Mouse (Mus musculus): ENCODE measurements around the gene Il15. TPM values are rescaled to one million over a fixed set of nuclear protein-coding genes. Genes with fewer than 3 reads are reported as not detected.

Il15 gene
- polyA plus RNA-seq, 1 experiment from 2014 or later = 2.2 TPM

GRCm38 (mm10) chr8:82388356-82388902, 14.6 kb downstream of the Il15 start:
- Histone ChIP-seq H3K9me3 (no peaks in the 10 kb centered on the region), H3K4me1 (no peaks in the 10 kb centered on the region), H3K27me3 (ENCODE audit: poor library complexity, severe bottlenecking) (no peaks in the 10 kb centered on the region), H3K4me3 (no peak overlapping the region), H3K27ac (no peak overlapping the region), H3K36me3 (replicated peaks) (no peaks in the 10 kb centered on the region)
- 93% methylated on average over 1 of the region's 1 CpGs for WGBS
- DNase-seq (ENCODE audit: extremely low spot score, low spot score) = no peak

- H3K27ac ChIP-seq = no peak overlapping the region
- no peak overlapping the region for H3K4me3 ChIP-seq
- H3K36me3 ChIP-seq (replicated peaks) = no peaks in the 10 kb centered on the region
- H3K9me3 ChIP-seq = no peaks in the 10 kb centered on the region
- no peak for DNase-seq (ENCODE audit: extremely low spot score, low spot score)
- H3K27me3 ChIP-seq (ENCODE audit: poor library complexity, severe bottlenecking) = no peaks in the 10 kb centered on the region
- WGBS = 85% methylated on average over 1 of the region's 1 CpGs
- H3K4me1 ChIP-seq = no peaks in the 10 kb centered on the region
These were observed 15.4 kb downstream of the Il15 start for GRCm38 (mm10) chr8:82387614-82388013.

GRCm38 (mm10) chr8:82385867-82386266, 17.2 kb downstream of the Il15 start:
- H3K36me3 ChIP-seq (replicated peaks) = no peaks in the 10 kb centered on the region
- no peaks in the 10 kb centered on the region for H3K9me3 ChIP-seq
- no peaks in the 10 kb centered on the region for H3K4me1 ChIP-seq
- H3K27me3 ChIP-seq (ENCODE audit: poor library complexity, severe bottlenecking) = no peaks in the 10 kb centered on the region
- H3K27ac ChIP-seq = no peak overlapping the region
- DNase-seq (ENCODE audit: extremely low spot score, low spot score) = no peak
- H3K4me3 ChIP-seq = no peak overlapping the region

GRCm38 (mm10) chr8:82384458-82385234, 18.4 kb downstream of the Il15 start:
- no peak overlapping the region for H3K27ac ChIP-seq
- WGBS = 89% methylated on average over 11 of the region's 11 CpGs

GRCm38 (mm10) chr8:82383346-82383745, 19.7 kb downstream of the Il15 start:
- no peaks in the 10 kb centered on the region for H3K27me3 ChIP-seq (ENCODE audit: poor library complexity, severe bottlenecking)
- no peaks in the 10 kb centered on the region for H3K9me3 ChIP-seq
- no peak overlapping the region for H3K27ac ChIP-seq
- WGBS = 93% methylated on average over 3 of the region's 3 CpGs
- H3K4me3 ChIP-seq = no peak overlapping the region
- H3K36me3 ChIP-seq (replicated peaks) = no peaks in the 10 kb centered on the region
- DNase-seq (ENCODE audit: extremely low spot score, low spot score) = no peak
- no peaks in the 10 kb centered on the region for H3K4me1 ChIP-seq

More at GRCm38 (mm10) chr8:82384458-82385234, 18.4 kb downstream of the Il15 start:
- H3K36me3 ChIP-seq (replicated peaks) = no peaks in the 10 kb centered on the region
- DNase-seq (ENCODE audit: extremely low spot score, low spot score) = no peak
- no peaks in the 10 kb centered on the region for H3K9me3 ChIP-seq
- no peaks in the 10 kb centered on the region for H3K4me1 ChIP-seq
- no peak overlapping the region for H3K4me3 ChIP-seq
- H3K27me3 ChIP-seq (ENCODE audit: poor library complexity, severe bottlenecking) = no peaks in the 10 kb centered on the region

- Histone ChIP-seq H3K27me3 (ENCODE audit: poor library complexity, severe bottlenecking) (no peaks in the 10 kb centered on the region), H3K4me1 (no peaks in the 10 kb centered on the region), H3K9me3 (no peaks in the 10 kb centered on the region), H3K27ac (no peak overlapping the region), H3K36me3 (replicated peaks) (no peaks in the 10 kb centered on the region), H3K4me3 (no peak overlapping the region)
- 59% methylated on average over 2 of the region's 2 CpGs for WGBS
- DNase-seq (ENCODE audit: extremely low spot score, low spot score) = no peak
These were observed 20.7 kb downstream of the Il15 start for GRCm38 (mm10) chr8:82382316-82382715.

- WGBS = 93% methylated on average over 4 of the region's 4 CpGs
These were observed 28.6 kb downstream of the Il15 start for GRCm38 (mm10) chr8:82374470-82374869.

GRCm38 (mm10) chr8:82372846-82373245, 30.2 kb downstream of the Il15 start:
- Histone ChIP-seq H3K36me3 (replicated peaks) (no peaks in the 10 kb centered on the region), H3K27ac (no peak overlapping the region), H3K4me1 (no peaks in the 10 kb centered on the region), H3K9me3 (no peaks in the 10 kb centered on the region), H3K27me3 (ENCODE audit: poor library complexity, severe bottlenecking) (no peaks in the 10 kb centered on the region), H3K4me3 (no peak overlapping the region)
- WGBS = 92% methylated on average over 6 of the region's 6 CpGs
- no peak for DNase-seq (ENCODE audit: extremely low spot score, low spot score)

More at GRCm38 (mm10) chr8:82374470-82374869, 28.6 kb downstream of the Il15 start:
- Histone ChIP-seq H3K4me1 (no peaks in the 10 kb centered on the region), H3K4me3 (no peak overlapping the region), H3K36me3 (replicated peaks) (no peaks in the 10 kb centered on the region), H3K9me3 (no peaks in the 10 kb centered on the region), H3K27me3 (ENCODE audit: poor library complexity, severe bottlenecking) (no peaks in the 10 kb centered on the region), H3K27ac (no peak overlapping the region)
- DNase-seq (ENCODE audit: extremely low spot score, low spot score) = no peak

GRCm38 (mm10) chr8:82370657-82371056, 32.4 kb downstream of the Il15 start:
- H3K27me3 ChIP-seq (ENCODE audit: poor library complexity, severe bottlenecking) = no peaks in the 10 kb centered on the region
- no peaks in the 10 kb centered on the region for H3K9me3 ChIP-seq
- no peaks in the 10 kb centered on the region for H3K4me1 ChIP-seq
- no peak overlapping the region for H3K4me3 ChIP-seq
- no peak for DNase-seq (ENCODE audit: extremely low spot score, low spot score)
- no peak overlapping the region for H3K27ac ChIP-seq
- no peaks in the 10 kb centered on the region for H3K36me3 ChIP-seq (replicated peaks)
- WGBS = 89% methylated on average over 6 of the region's 6 CpGs

- H3K36me3 ChIP-seq (replicated peaks) = no peaks in the 10 kb centered on the region
- WGBS = 79% methylated on average over 1 of the region's 1 CpGs
- no peak for DNase-seq (ENCODE audit: extremely low spot score, low spot score)
- no peaks in the 10 kb centered on the region for H3K4me1 ChIP-seq
- no peaks in the 10 kb centered on the region for H3K9me3 ChIP-seq
- no peaks in the 10 kb centered on the region for H3K27me3 ChIP-seq (ENCODE audit: poor library complexity, severe bottlenecking)
- no peak overlapping the region for H3K4me3 ChIP-seq
- no peak overlapping the region for H3K27ac ChIP-seq
These were observed 42.0 kb downstream of the Il15 start for GRCm38 (mm10) chr8:82361061-82361460.

- no peaks in the 10 kb centered on the region for H3K27me3 ChIP-seq (ENCODE audit: poor library complexity, severe bottlenecking)
- H3K9me3 ChIP-seq = no peaks in the 10 kb centered on the region
- H3K27ac ChIP-seq = no peak overlapping the region
- no peaks in the 10 kb centered on the region for H3K36me3 ChIP-seq (replicated peaks)
- 90% methylated on average over 2 of the region's 2 CpGs for WGBS
- H3K4me3 ChIP-seq = no peak overlapping the region
- H3K4me1 ChIP-seq = no peaks in the 10 kb centered on the region
- DNase-seq (ENCODE audit: extremely low spot score, low spot score) = no peak
These were observed 46.9 kb downstream of the Il15 start for GRCm38 (mm10) chr8:82356091-82356490.

GRCm38 (mm10) chr8:82351268-82351943, 51.6 kb downstream of the Il15 start:
- Histone ChIP-seq H3K4me1 (no peaks in the 10 kb centered on the region), H3K9me3 (no peaks in the 10 kb centered on the region), H3K27ac (no peak overlapping the region), H3K27me3 (ENCODE audit: poor library complexity, severe bottlenecking) (no peaks in the 10 kb centered on the region), H3K4me3 (no peak overlapping the region), H3K36me3 (replicated peaks) (no peaks in the 10 kb centered on the region)
- 63% methylated on average over 1 of the region's 1 CpGs for WGBS
- no peak for DNase-seq (ENCODE audit: extremely low spot score, low spot score)

- Histone ChIP-seq H3K27ac (no peak overlapping the region), H3K27me3 (ENCODE audit: poor library complexity, severe bottlenecking) (no peaks in the 10 kb centered on the region), H3K36me3 (replicated peaks) (no peaks in the 10 kb centered on the region), H3K4me3 (no peak overlapping the region), H3K9me3 (no peaks in the 10 kb centered on the region), H3K4me1 (peaks cover 3% of the 10 kb centered on the region; the same call in 1 of the 2 replicates)
- 72% methylated on average over 2 of the region's 2 CpGs for WGBS
- DNase-seq (ENCODE audit: extremely low spot score, low spot score) = no peak
These were observed 53.7 kb downstream of the Il15 start for GRCm38 (mm10) chr8:82349299-82349698.
